Mouse (Mus musculus) midbrain, embryonic 16.5 days (tissue): ENCODE results near the gene Zcchc14. TPM values are rescaled to one million over a fixed set of nuclear protein-coding genes. Genes with fewer than 3 reads are reported as not detected.

Source experiments
- ATAC-seq: fragments of 200-750 bp; cut with Nextera tagmentation; 2 replicates; pipeline ENCODE4 v1.8.0; 2017; ENCODE audit warnings: moderate TSS enrichment
- H3K27ac ChIP-seq: fragments of 300-500 bp; sonication (generic); 2 replicates; pipeline ENCODE4 v1.5.1; 2014; ENCODE audit warnings: mild to moderate bottlenecking, low read length, mixed read lengths
- H3K27me3 ChIP-seq: fragments of 300-500 bp; sonication (generic); 2 replicates; pipeline ENCODE4 v1.6.1; 2014; ENCODE audit warnings: low read depth, low read length, mixed read lengths; ENCODE audit not compliant: control insufficient read depth, insufficient read depth
- H3K36me3 ChIP-seq: fragments of 300-500 bp; sonication (generic); 2 replicates; pipeline ENCODE4 v1.6.1; 2014; ENCODE audit warnings: mild to moderate bottlenecking, low read length, moderate library complexity, mixed read lengths; ENCODE audit not compliant: control insufficient read depth, insufficient read depth
- H3K4me1 ChIP-seq: fragments of 300-500 bp; sonication (generic); 2 replicates; pipeline ENCODE4 v1.6.1; 2014; ENCODE audit warnings: mild to moderate bottlenecking, low read length, mixed read lengths; ENCODE audit not compliant: control insufficient read depth, insufficient read depth
- H3K4me2 ChIP-seq: fragments of 300-500 bp; sonication (generic); 2 replicates; pipeline ENCODE4 v1.6.1; 2014; ENCODE audit warnings: mild to moderate bottlenecking, low read length, mixed read lengths
- H3K4me3 ChIP-seq: fragments of 300-500 bp; sonication (generic); 2 replicates; pipeline ENCODE4 v1.5.1; 2014; ENCODE audit warnings: low read depth, mild to moderate bottlenecking, low read length, moderate library complexity, mixed read lengths
- H3K9ac ChIP-seq: fragments of 300-500 bp; sonication (generic); 2 replicates; pipeline ENCODE4 v1.6.1; 2014; ENCODE audit warnings: low read depth, low read length, mixed read lengths
- H3K9me3 ChIP-seq: fragments of 300-500 bp; sonication (generic); replicated peaks from 2 replicates; pipeline ENCODE4 v1.6.1; 2014; ENCODE audit warnings: mild to moderate bottlenecking, low read length, mixed read lengths; ENCODE audit not compliant: control insufficient read depth, poor library complexity, severe bottlenecking
- WGBS: fragments of 180-500 bp; shearing (Covaris S2); extraction: QIAGEN DNeasy Blood & Tissue Kit; methylation state at CpG from one replicate; pipeline ENCODE4 v1.1.7; 2014; 5-methylcytosine and 5-hydroxymethylcytosine counted together
- polyA plus RNA-seq: library from polyadenylated mRNA; unstranded; fragments of >200 nt; fragmentation: Nextera tagmentation; extraction: Ambion mirVana; gene quantifications from 2 replicates; pipeline ENCODE4 v1.2.1, GENCODE M21; 2015

The Zcchc14 gene
- polyA plus RNA-seq, 1 experiment from 2014 or later: 23.9 TPM

DNA sequence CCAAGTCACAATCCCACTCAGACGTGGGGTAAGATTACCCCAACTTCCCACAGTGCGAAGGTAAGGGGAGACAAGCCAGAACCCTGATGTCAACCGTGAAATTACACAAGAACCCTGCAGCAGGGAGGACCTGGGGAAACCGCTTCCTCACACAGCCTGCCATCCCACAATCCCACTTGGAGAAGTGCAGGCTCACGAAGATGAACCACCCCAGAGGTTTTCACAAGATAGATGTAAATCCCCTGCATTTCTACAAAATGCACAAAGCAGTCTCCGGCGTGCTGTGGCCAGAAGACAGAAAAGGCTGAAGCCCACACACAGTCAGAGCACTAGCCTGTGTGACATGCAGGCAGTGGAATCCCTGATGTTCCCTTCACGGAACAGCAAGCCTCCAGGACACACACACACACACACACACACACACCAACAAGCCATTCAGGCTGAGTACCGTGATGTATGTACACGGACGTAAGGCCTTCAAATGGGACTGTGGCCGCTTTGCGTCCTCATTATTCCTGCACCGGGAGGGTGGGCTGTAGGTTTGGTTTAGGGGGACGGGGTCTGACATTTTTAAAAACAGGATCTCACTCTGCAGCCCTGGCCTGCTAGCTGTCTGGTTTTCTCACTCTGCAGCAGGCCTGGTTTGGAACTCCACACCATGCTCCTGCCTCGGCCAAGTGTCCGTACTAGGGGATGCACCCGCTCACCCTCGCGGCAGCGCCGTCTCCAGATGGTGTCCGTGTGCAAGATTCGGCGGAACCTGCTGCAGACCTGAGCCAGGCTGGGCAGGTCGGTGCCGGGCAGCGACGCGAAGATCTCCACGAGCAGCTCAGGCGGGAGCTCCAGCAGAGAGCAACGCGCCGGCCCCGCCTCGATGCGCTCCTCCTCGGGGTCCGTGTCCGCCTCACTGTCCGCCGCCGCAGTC, 74.7 kb downstream of the Zcchc14 start:
- H3K27me3 ChIP-seq: no peaks in the 10 kb centered on the region
- 2% methylated on average over 36 of the region's 44 CpGs for WGBS
- peaks cover 24% of the 10 kb centered on the region for H3K4me1 ChIP-seq
- H3K9me3 ChIP-seq: no peaks in the 10 kb centered on the region
- ATAC-seq: peak; percentile 57
- peak overlapping the region; percentile 85 for H3K4me2 ChIP-seq
- peak overlapping the region; percentile 75 for H3K27ac ChIP-seq
- peak overlapping the region; percentile 95 for H3K9ac ChIP-seq
- H3K36me3 ChIP-seq: no peaks in the 10 kb centered on the region
- peak overlapping the region; percentile 92 for H3K4me3 ChIP-seq

DNA sequence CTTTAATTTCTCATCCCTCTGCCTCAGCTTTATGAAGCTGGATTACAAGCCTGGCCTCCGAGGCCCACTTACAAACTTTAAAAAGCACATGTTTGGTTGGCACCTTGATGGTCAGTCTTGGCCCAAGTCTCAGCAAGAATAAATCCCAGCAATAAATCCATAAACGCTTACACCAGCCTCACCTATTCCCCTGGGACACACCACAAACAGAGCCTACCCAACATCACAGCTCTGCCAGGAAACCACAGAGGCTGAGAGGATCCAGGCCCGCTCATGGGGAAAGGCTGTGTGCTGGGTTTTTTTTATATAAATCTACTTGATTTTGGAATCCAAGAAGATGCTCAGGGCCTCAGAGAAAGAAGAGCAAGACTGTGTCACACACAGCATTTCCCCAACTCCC, 77.0 kb downstream of the Zcchc14 start:
- Histone ChIP-seq H3K9me3 (no peaks in the 10 kb centered on the region), H3K4me2 (no peak overlapping the region), H3K9ac (no peak overlapping the region), H3K27me3 (no peaks in the 10 kb centered on the region), H3K4me3 (no peak overlapping the region), H3K4me1 (peaks cover 24% of the 10 kb centered on the region), H3K36me3 (no peaks in the 10 kb centered on the region), H3K27ac (no peak overlapping the region)
- no peak for ATAC-seq
- 86% methylated on average over 3 of the region's 3 CpGs for WGBS

DNA sequence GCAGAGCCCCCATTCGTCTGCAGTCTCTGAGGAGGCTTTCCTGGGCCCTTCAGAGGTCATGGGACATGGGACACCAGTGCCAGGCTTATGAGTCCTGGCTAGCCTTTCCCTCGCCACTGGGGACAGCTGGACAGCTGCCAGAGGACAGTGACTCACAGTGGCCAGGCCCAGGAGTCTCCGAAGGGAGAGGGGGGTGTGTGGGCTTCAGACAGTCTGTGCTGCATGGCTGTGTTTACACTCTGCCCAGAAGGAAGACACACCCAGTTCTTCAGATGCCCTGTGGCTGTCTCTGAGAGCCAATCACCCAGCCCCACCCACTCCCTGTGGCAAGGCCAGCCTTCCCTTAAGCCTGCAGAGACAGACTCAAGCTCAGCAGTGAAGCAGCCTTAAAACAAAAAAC, 79.4 kb downstream of the Zcchc14 start:
- ATAC-seq: no peak
- H3K27ac ChIP-seq: no peak overlapping the region
- no peak overlapping the region for H3K9ac ChIP-seq
- H3K4me3 ChIP-seq: no peak overlapping the region
- H3K4me2 ChIP-seq: no peak overlapping the region
- H3K36me3 ChIP-seq: no peaks in the 10 kb centered on the region
- H3K4me1 ChIP-seq: peaks cover 24% of the 10 kb centered on the region
- no peaks in the 10 kb centered on the region for H3K27me3 ChIP-seq
- WGBS: 51% methylated on average over 3 of the region's 3 CpGs
- no peaks in the 10 kb centered on the region for H3K9me3 ChIP-seq

DNA sequence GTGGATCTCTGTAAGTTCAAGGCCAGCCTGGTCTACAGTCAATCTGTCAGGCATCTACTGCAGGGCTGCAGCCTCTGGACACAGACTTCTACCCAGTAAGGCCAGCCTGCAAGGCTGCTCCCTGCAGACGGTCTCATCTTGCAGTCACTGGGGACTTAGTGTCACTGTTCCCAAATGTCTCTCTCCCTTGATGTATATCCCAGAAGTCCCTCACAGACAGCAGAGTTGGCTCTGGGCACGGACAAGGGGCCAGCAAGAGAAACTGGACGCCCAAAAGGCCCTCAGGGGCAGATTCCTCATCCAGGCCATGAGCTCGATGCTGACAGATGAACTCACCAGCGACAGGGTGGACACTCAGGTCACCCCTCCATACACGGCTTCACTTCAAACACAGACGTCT, 80.6 kb downstream of the Zcchc14 start:
- no peak overlapping the region for H3K9ac ChIP-seq
- H3K4me1 ChIP-seq: peaks cover 17% of the 10 kb centered on the region
- H3K36me3 ChIP-seq: no peaks in the 10 kb centered on the region
- H3K4me2 ChIP-seq: no peak overlapping the region
- no peak for ATAC-seq
- no peak overlapping the region for H3K27ac ChIP-seq
- H3K27me3 ChIP-seq: no peaks in the 10 kb centered on the region
- no peak overlapping the region for H3K4me3 ChIP-seq
- WGBS: 89% methylated on average over 7 of the region's 7 CpGs
- no peaks in the 10 kb centered on the region for H3K9me3 ChIP-seq

DNA sequence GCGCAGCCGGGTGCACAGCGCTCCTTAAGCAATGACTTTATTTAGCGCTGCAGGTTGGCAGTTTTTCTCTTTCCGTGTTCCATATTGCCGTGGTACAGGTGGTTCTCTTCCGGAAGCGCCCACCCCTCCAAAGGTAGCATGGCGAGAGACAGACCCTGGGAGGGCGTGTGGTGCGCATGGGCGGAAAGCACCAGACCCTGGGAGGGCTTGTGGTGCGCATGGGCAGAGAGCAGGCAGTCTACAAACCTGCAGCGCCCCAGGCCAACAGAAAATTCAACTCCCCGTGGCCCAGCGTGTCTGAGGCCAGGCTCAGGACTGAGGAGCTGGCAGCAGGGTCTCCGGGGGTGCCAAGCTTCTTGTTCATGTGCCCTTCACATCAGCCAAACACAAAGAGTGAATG, 81.9 kb downstream of the Zcchc14 start:
- WGBS: 86% methylated on average over 17 of the region's 17 CpGs
- Histone ChIP-seq H3K9me3 (no peaks in the 10 kb centered on the region), H3K27ac (no peak overlapping the region), H3K9ac (no peak overlapping the region), H3K4me1 (peaks cover 4% of the 10 kb centered on the region), H3K4me2 (no peak overlapping the region), H3K27me3 (no peaks in the 10 kb centered on the region), H3K36me3 (no peaks in the 10 kb centered on the region), H3K4me3 (no peak overlapping the region)
- ATAC-seq: no peak

DNA sequence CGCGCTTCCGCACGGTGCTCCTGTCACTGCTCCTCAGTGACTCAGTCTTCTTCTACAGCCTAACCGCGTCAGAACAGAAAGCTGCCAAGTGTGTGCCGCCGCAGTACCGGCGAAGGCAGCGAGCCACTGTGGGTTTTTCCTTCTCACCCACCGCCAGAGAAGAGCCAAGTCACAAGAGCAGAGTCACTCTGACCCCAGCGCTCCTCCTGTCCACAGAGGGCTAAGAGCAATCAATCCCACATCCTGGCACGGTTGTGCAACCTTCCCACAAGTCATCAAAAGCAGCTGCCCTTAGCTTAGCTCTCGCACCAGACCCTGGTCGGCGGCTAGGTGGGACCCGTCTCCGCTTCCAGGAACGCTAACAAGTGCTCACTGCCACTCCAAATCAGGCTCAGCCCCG, 82.4 kb downstream of the Zcchc14 start:
- no peaks in the 10 kb centered on the region for H3K9me3 ChIP-seq
- 87% methylated on average over 21 of the region's 21 CpGs for WGBS
- H3K27ac ChIP-seq: no peak overlapping the region
- ATAC-seq: no peak
- H3K4me3 ChIP-seq: no peak overlapping the region
- H3K36me3 ChIP-seq: 0 out of 2 replicates have a peak, but pooled peaks cover 1% of the 10 kb centered on the region
- H3K9ac ChIP-seq: no peak overlapping the region
- H3K4me2 ChIP-seq: no peak overlapping the region
- H3K4me1 ChIP-seq: peaks cover under 1% of the 10 kb centered on the region; the same call in 1 of the 2 replicates
- no peaks in the 10 kb centered on the region for H3K27me3 ChIP-seq

DNA sequence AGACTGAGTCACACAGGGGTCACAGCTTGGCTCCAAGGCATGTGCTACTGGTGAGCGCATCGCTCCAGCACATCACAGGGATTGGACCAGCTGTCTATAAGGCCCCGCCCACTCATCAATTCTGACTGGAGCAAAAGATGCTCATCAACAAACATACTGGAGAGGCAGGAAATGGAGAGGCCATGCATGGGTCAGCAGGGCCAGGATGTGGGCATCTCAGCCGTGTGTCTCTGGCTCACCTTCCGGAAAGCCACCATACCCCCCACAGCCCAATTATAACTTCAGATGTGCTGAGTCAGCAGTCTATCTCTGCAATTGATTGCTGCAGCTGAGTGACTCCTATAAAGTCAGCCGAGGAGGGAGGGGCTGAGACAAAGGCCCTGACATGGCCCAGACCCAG, 84.4 kb downstream of the Zcchc14 start:
- H3K9me3 ChIP-seq: no peaks in the 10 kb centered on the region
- no peak overlapping the region for H3K4me3 ChIP-seq
- H3K27me3 ChIP-seq: no peaks in the 10 kb centered on the region
- no peak overlapping the region for H3K27ac ChIP-seq
- 85% methylated on average over 6 of the region's 6 CpGs for WGBS
- no peaks in the 10 kb centered on the region for H3K4me1 ChIP-seq
- no peak overlapping the region for H3K9ac ChIP-seq
- no peak for ATAC-seq
- H3K4me2 ChIP-seq: no peak overlapping the region
- H3K36me3 ChIP-seq: 0 out of 2 replicates have a peak, but pooled peaks cover 3% of the 10 kb centered on the region

DNA sequence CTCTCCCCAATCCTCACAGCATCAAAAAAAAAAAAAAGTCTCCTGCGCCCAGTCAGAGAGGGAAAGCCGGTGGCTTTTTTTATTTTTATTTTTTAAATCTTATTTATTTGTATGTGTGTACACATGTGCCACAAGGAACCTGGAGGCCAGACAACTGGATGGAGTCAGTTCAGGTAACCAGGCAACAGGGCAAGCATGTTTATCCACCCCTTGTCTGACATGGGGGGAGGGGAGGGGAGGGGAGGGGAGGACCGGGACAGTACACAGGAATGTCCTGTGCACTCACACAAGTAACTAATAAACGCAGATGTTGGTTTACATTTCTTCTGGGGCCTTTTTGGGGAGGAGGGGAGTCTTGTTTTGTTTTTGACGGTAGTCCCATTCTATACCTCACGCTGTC, 89.0 kb downstream of the Zcchc14 start:
- ATAC-seq: no peak
- Histone ChIP-seq H3K27me3 (no peaks in the 10 kb centered on the region), H3K4me3 (no peak overlapping the region), H3K4me1 (no peaks in the 10 kb centered on the region), H3K36me3 (peaks cover 4% of the 10 kb centered on the region; the same call in 1 of the 2 replicates), H3K9me3 (no peaks in the 10 kb centered on the region), H3K9ac (no peak overlapping the region), H3K4me2 (no peak overlapping the region), H3K27ac (no peak overlapping the region)
- 59% methylated on average over 6 of the region's 6 CpGs for WGBS

DNA sequence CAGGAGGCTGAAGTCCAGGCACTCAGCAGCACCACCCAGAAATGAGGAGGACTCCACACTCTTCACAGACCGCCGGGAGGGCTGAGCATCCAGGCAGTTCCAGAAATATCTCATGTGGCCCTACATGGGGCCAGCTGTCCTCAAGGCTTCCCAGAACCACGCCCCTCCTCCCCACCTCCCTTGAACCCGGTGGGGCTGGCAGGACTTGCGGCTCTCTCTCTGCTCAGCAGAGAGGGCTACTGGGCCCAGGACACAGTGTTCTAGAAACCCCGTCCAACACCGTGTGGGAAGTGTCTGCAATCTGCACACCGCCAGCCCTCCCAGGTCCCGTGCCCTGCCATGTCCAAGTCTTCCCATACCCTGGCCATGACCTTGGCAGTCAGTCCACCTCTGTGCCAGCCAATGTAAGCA, 89.8 kb downstream of the Zcchc14 start:
- Histone ChIP-seq H3K36me3 (peaks cover 8% of the 10 kb centered on the region; the same call in 1 of the 2 replicates), H3K27me3 (no peaks in the 10 kb centered on the region), H3K4me3 (no peak overlapping the region), H3K9me3 (no peaks in the 10 kb centered on the region), H3K9ac (no peak overlapping the region), H3K27ac (no peak overlapping the region), H3K4me2 (no peak overlapping the region), H3K4me1 (no peaks in the 10 kb centered on the region)
- ATAC-seq: no peak
- 81% methylated on average over 9 of the region's 9 CpGs for WGBS
